Mouse (Mus musculus): ENCODE data around the gene Socs7. TPM values are rescaled to one million over a fixed set of nuclear protein-coding genes. Genes with fewer than 3 reads are reported as not detected.

Socs7 gene
- polyA plus RNA-seq, 1 experiment from 2014 or later, result 2.1 TPM

- ATAC-seq, result peak; percentile 3; the same call in 1 of the 2 replicates
- Histone ChIP-seq H3K9ac (ENCODE audit: low read depth, low read length) (peak overlapping the region; percentile 36), H3K9me3 (ENCODE audit: control insufficient read depth, low read length) (no peaks in the 10 kb centered on the region), H3K27ac (ENCODE audit: low read length) (peak overlapping the region; percentile 61), H3K4me2 (ENCODE audit: low read depth, low read length) (peak overlapping the region; percentile 99), H3K27me3 (replicated peaks; ENCODE audit: control insufficient read depth, insufficient read depth, low read length) (0 out of 2 replicates have a peak, but pooled peaks cover 4% of the 10 kb centered on the region), H3K36me3 (ENCODE audit: control insufficient read depth, insufficient read depth, low read length) (no peaks in the 10 kb centered on the region), H3K4me3 (ENCODE audit: low read length) (peak overlapping the region; percentile 1; the same call in 1 of the 2 replicates), H3K4me1 (ENCODE audit: control insufficient read depth, insufficient read depth, low read length) (peaks cover 24% of the 10 kb centered on the region)
- WGBS, result 56% methylated on average over 10 of the region's 10 CpGs
These were observed 44.0 kb downstream of the Socs7 start for GRCm38 (mm10) chr11:97406094-97406951.

GRCm38 (mm10) chr11:97407456-97407855 is 45.1 kb downstream of the Socs7 start:
- no peak overlapping the region for H3K9ac ChIP-seq (ENCODE audit: low read depth, low read length)
- H3K27ac ChIP-seq (ENCODE audit: low read length), result no peak overlapping the region
- H3K4me2 ChIP-seq (ENCODE audit: low read depth, low read length), result no peak overlapping the region
- WGBS, result 69% methylated on average over 3 of the region's 3 CpGs
- H3K9me3 ChIP-seq (ENCODE audit: control insufficient read depth, low read length), result no peaks in the 10 kb centered on the region
- no peak overlapping the region for H3K4me3 ChIP-seq (ENCODE audit: low read length)
- H3K36me3 ChIP-seq (ENCODE audit: control insufficient read depth, insufficient read depth, low read length), result no peaks in the 10 kb centered on the region
- ATAC-seq, result no peak
- H3K4me1 ChIP-seq (ENCODE audit: control insufficient read depth, insufficient read depth, low read length), result peaks cover 29% of the 10 kb centered on the region
- H3K27me3 ChIP-seq (replicated peaks; ENCODE audit: control insufficient read depth, insufficient read depth, low read length), result 0 out of 2 replicates have a peak, but pooled peaks cover 4% of the 10 kb centered on the region

GRCm38 (mm10) chr11:97408171-97408570 is 45.8 kb downstream of the Socs7 start:
- Histone ChIP-seq H3K27ac (ENCODE audit: low read length) (no peak overlapping the region), H3K4me3 (ENCODE audit: low read length) (no peak overlapping the region), H3K36me3 (ENCODE audit: control insufficient read depth, insufficient read depth, low read length) (no peaks in the 10 kb centered on the region), H3K9me3 (ENCODE audit: control insufficient read depth, low read length) (no peaks in the 10 kb centered on the region), H3K9ac (ENCODE audit: low read depth, low read length) (no peak overlapping the region), H3K27me3 (replicated peaks; ENCODE audit: control insufficient read depth, insufficient read depth, low read length) (0 out of 2 replicates have a peak, but pooled peaks cover 4% of the 10 kb centered on the region), H3K4me2 (ENCODE audit: low read depth, low read length) (no peak overlapping the region), H3K4me1 (ENCODE audit: control insufficient read depth, insufficient read depth, low read length) (peaks cover 29% of the 10 kb centered on the region)
- ATAC-seq, result no peak
- whole genome bisulfite sequencing, result 2% methylated on average over 6 of the region's 6 CpGs

GRCm38 (mm10) chr11:97410958-97411357 is 48.6 kb downstream of the Socs7 start:
- no peak overlapping the region for H3K4me3 ChIP-seq (ENCODE audit: low read length)
- no peak overlapping the region for H3K27ac ChIP-seq (ENCODE audit: low read length)
- 82% methylated on average over 4 of the region's 4 CpGs for WGBS
- no peaks in the 10 kb centered on the region for H3K36me3 ChIP-seq (ENCODE audit: control insufficient read depth, insufficient read depth, low read length)
- peaks cover 24% of the 10 kb centered on the region for H3K4me1 ChIP-seq (ENCODE audit: control insufficient read depth, insufficient read depth, low read length)
- H3K27me3 ChIP-seq (replicated peaks; ENCODE audit: control insufficient read depth, insufficient read depth, low read length), result 0 out of 2 replicates have a peak, but pooled peaks cover 4% of the 10 kb centered on the region
- H3K4me2 ChIP-seq (ENCODE audit: low read depth, low read length), result no peak overlapping the region
- ATAC-seq, result no peak
- H3K9ac ChIP-seq (ENCODE audit: low read depth, low read length), result no peak overlapping the region
- no peaks in the 10 kb centered on the region for H3K9me3 ChIP-seq (ENCODE audit: control insufficient read depth, low read length)

- Histone ChIP-seq H3K36me3 (ENCODE audit: control insufficient read depth, insufficient read depth, low read length) (no peaks in the 10 kb centered on the region), H3K4me2 (ENCODE audit: low read depth, low read length) (no peak overlapping the region), H3K4me3 (ENCODE audit: low read length) (no peak overlapping the region), H3K27me3 (replicated peaks; ENCODE audit: control insufficient read depth, insufficient read depth, low read length) (no peaks in the 10 kb centered on the region), H3K27ac (ENCODE audit: low read length) (no peak overlapping the region), H3K9me3 (ENCODE audit: control insufficient read depth, low read length) (no peaks in the 10 kb centered on the region), H3K4me1 (ENCODE audit: control insufficient read depth, insufficient read depth, low read length) (peaks cover 18% of the 10 kb centered on the region), H3K9ac (ENCODE audit: low read depth, low read length) (no peak overlapping the region)
- 25% methylated on average over 3 of the region's 3 CpGs for WGBS
- ATAC-seq, result no peak
These were observed 49.8 kb downstream of the Socs7 start for GRCm38 (mm10) chr11:97412117-97412516.

- 57% methylated on average over 10 of the region's 10 CpGs for WGBS
- H3K27me3 ChIP-seq (replicated peaks; ENCODE audit: control insufficient read depth, insufficient read depth, low read length), result no peaks in the 10 kb centered on the region
- H3K27ac ChIP-seq (ENCODE audit: low read length), result peak overlapping the region; percentile 45
- H3K36me3 ChIP-seq (ENCODE audit: control insufficient read depth, insufficient read depth, low read length), result no peaks in the 10 kb centered on the region
- no peaks in the 10 kb centered on the region for H3K9me3 ChIP-seq (ENCODE audit: control insufficient read depth, low read length)
- no peak for ATAC-seq
- peaks cover 17% of the 10 kb centered on the region for H3K4me1 ChIP-seq (ENCODE audit: control insufficient read depth, insufficient read depth, low read length)
- no peak overlapping the region for H3K9ac ChIP-seq (ENCODE audit: low read depth, low read length)
- H3K4me3 ChIP-seq (ENCODE audit: low read length), result no peak overlapping the region
- no peak overlapping the region for H3K4me2 ChIP-seq (ENCODE audit: low read depth, low read length)
These were observed 50.5 kb downstream of the Socs7 start for GRCm38 (mm10) chr11:97412808-97413347.

- WGBS, result under 1% methylated on average over 29 of the region's 29 CpGs
- Histone ChIP-seq H3K4me1 (ENCODE audit: control insufficient read depth, insufficient read depth, low read length) (peaks cover 17% of the 10 kb centered on the region), H3K4me3 (ENCODE audit: low read length) (peak within 1 kb of the TSS; percentile 86), H3K4me2 (ENCODE audit: low read depth, low read length) (peak within 1 kb of the TSS; percentile 96), H3K27me3 (replicated peaks; ENCODE audit: control insufficient read depth, insufficient read depth, low read length) (no peaks in the 10 kb centered on the region), H3K36me3 (ENCODE audit: control insufficient read depth, insufficient read depth, low read length) (no peaks in the 10 kb centered on the region), H3K9ac (ENCODE audit: low read depth, low read length) (peak within 1 kb of the TSS; percentile 85), H3K27ac (ENCODE audit: low read length) (peak within 1 kb of the TSS; percentile 63), H3K9me3 (ENCODE audit: control insufficient read depth, low read length) (no peaks in the 10 kb centered on the region)
- ATAC-seq, result peak; percentile 88
These were observed 53.0 kb downstream of the Socs7 start, which contains the start of gene Arhgap23 for GRCm38 (mm10) chr11:97415330-97415711. Arhgap23 (plus strand) TSS chr11:97415533.

GRCm38 (mm10) chr11:97415712-97416636 is 53.6 kb downstream of the Socs7 start:
- peak overlapping the region; percentile 96 for H3K4me2 ChIP-seq (ENCODE audit: low read depth, low read length)
- H3K27ac ChIP-seq (ENCODE audit: low read length), result peak overlapping the region; percentile 63
- peak overlapping the region; percentile 85 for H3K9ac ChIP-seq (ENCODE audit: low read depth, low read length)
- ATAC-seq, result peak; percentile 70
- 3% methylated on average over 49 of the region's 49 CpGs for WGBS
- no peaks in the 10 kb centered on the region for H3K9me3 ChIP-seq (ENCODE audit: control insufficient read depth, low read length)
- H3K4me1 ChIP-seq (ENCODE audit: control insufficient read depth, insufficient read depth, low read length), result peaks cover 17% of the 10 kb centered on the region
- H3K27me3 ChIP-seq (replicated peaks; ENCODE audit: control insufficient read depth, insufficient read depth, low read length), result no peaks in the 10 kb centered on the region
- no peaks in the 10 kb centered on the region; the same call in 1 of the 2 replicates for H3K36me3 ChIP-seq (ENCODE audit: control insufficient read depth, insufficient read depth, low read length)
- H3K4me3 ChIP-seq (ENCODE audit: low read length), result peak overlapping the region; percentile 86

Measured in intestine, embryonic 16.5 days (tissue).